In the genomic region with DNA sequence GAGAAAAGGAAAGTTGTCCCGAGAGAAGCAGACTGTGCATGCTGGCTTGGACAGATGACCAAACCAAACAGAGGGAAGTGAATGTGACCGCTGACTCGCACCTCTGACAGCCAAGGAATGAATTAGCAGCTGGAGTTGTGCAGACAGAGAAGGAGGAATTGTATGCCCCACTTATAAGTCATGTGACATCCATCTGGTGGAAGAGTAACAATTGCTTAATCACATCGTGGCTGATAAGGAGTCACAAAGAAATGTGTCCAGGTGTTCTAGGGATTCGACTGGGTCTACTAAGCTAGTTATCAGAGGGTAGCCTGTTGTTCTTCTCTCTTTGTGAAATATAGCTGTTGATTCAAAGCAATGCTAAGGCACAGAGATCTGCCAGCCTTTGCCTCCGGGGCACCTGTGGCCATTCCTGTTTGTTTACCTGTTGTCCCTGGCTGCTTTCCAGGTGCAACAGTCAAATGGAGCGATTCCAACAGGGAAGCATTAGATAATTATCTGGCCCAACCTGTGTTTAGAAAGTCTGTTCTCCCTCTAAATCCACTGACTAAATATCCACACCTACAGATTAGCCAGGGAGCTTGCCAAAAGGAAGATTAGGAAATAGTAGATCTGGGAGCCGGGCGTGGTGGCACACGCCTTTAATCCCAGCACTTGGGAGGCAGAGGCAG, we compare ENCODE assay signal across 15 mouse cellular contexts.
DNase-seq lines count a peak whose midpoint lies in the region; ATAC-seq and TF ChIP-seq lines count a peak whose summit lies in the region.
"Had no signal": no experiment of that assay in that cellular context is flagged by ENCODE, and none has a peak within 500 bp of the region (broad histone marks: within the 10 kb centered on the region; RNA-seq: fewer than 3 reads in every experiment).

No protein-coding gene starts in this region.

- no peak overlapping the region for H3K4me3 ChIP-seq in lung, postnatal 0 days (ENCODE audit: low read depth, low read length)
- H3K4me3 ChIP-seq in embryonic fibroblast, embryonic 13.5 days (ENCODE audit: insufficient read depth, low read length) = no peak overlapping the region
- H3K4me3 ChIP-seq in myocyte = no peak overlapping the region
- H3K4me3 ChIP-seq: embryonic facial prominence, embryonic 12.5 days; forebrain, embryonic 15.5 days; liver, embryonic 15.5 days; midbrain, embryonic 10.5 days had no signal

- no peaks in the 10 kb centered on the region for H3K79me2 ChIP-seq in myocyte (ENCODE audit: control insufficient read depth, insufficient read depth)

- no peak overlapping the region for H3ac ChIP-seq in myocyte (ENCODE audit: control insufficient read depth, insufficient read length)

- TF ChIP-seq POLR2A in embryonic fibroblast, embryonic 13.5 days (IDR thresholded peaks at IDR 0.05; ENCODE audit: low read depth, low read length) = no peak
- TF ChIP-seq POLR2A in myocyte (IDR thresholded peaks at IDR 0.05; ENCODE audit: insufficient read length, low read depth) = no peak

- ATAC-seq in lung, postnatal 0 days = 0 out of 2 replicates have a peak, but pooled peaks have one; percentile 28
- ATAC-seq: forebrain, embryonic 15.5 days had no signal

- no peaks in the 10 kb centered on the region for H3K36me3 ChIP-seq in lung, postnatal 0 days (ENCODE audit: insufficient read depth, low read length)
- no peaks in the 10 kb centered on the region for H3K36me3 ChIP-seq in myocyte (ENCODE audit: control insufficient read depth, insufficient read depth)
- H3K36me3 ChIP-seq: embryonic facial prominence, embryonic 12.5 days; forebrain, embryonic 15.5 days; liver, embryonic 15.5 days; midbrain, embryonic 10.5 days had no signal

- peak; percentile 60 for DNase-seq in lung, postnatal 0 days (ENCODE audit: low spot score)
- DNase-seq in lung, postnatal 14 days = no peak
- DNase-seq in cerebellum, adult 11 months = peak; percentile 32
- no peak for DNase-seq in adrenal gland, postnatal 36 days
- DNase-seq in adrenal gland, postnatal 25 days = no peak
- no peak for DNase-seq in spleen, adult 18-20 months
- DNase-seq: gastrocnemius, postnatal 14 days; thymus, adult 2 months had no signal

- H3K9me3 ChIP-seq in lung, postnatal 0 days (ENCODE audit: low read length) = no peaks in the 10 kb centered on the region
- H3K9me3 ChIP-seq: embryonic facial prominence, embryonic 12.5 days; forebrain, embryonic 15.5 days; G1E; liver, embryonic 15.5 days; midbrain, embryonic 10.5 days had no signal

- no peaks in the 10 kb centered on the region for H3K27me3 ChIP-seq in lung, postnatal 0 days (replicated peaks; ENCODE audit: insufficient read depth, low read length)
- no peaks in the 10 kb centered on the region for H3K27me3 ChIP-seq in myocyte (ENCODE audit: control insufficient read depth, insufficient read depth, insufficient read length)
- H3K27me3 ChIP-seq: embryonic facial prominence, embryonic 12.5 days; forebrain, embryonic 15.5 days; liver, embryonic 15.5 days had no signal

- no peak overlapping the region for H3K9ac ChIP-seq in lung, postnatal 0 days (replicated peaks; ENCODE audit: low read depth)
- H3K9ac ChIP-seq: embryonic facial prominence, embryonic 12.5 days; forebrain, embryonic 15.5 days; liver, embryonic 15.5 days had no signal

- no peak overlapping the region for H3K4me2 ChIP-seq in lung, postnatal 0 days (replicated peaks; ENCODE audit: low read depth, low read length)
- peak overlapping the region; percentile 20 for H3K4me2 ChIP-seq in myocyte (ENCODE audit: low read depth)
- H3K4me2 ChIP-seq: embryonic facial prominence, embryonic 12.5 days; forebrain, embryonic 15.5 days; liver, embryonic 15.5 days had no signal

- 60% methylated on average over 10 of the region's 10 CpGs for WGBS in lung, postnatal 0 days

- no peak for TF ChIP-seq CTCF in lung, postnatal 0 days (IDR thresholded peaks at IDR 0.05)
- TF ChIP-seq CTCF in embryonic fibroblast, embryonic 13.5 days (IDR thresholded peaks at IDR 0.05; ENCODE audit: borderline replicate concordance, insufficient read depth, low read length) = no peak

- TF ChIP-seq EP300 in lung, postnatal 0 days (IDR thresholded peaks at IDR 0.05) = no peak

- H3K4me1 ChIP-seq in lung, postnatal 0 days (ENCODE audit: insufficient read depth, low read depth, low read length) = no peaks in the 10 kb centered on the region; the same call in 1 of the 2 replicates
- H3K4me1 ChIP-seq in embryonic fibroblast, embryonic 13.5 days (ENCODE audit: control insufficient read depth, insufficient read depth, low read length) = peaks cover 17% of the 10 kb centered on the region
- H3K4me1 ChIP-seq: forebrain, embryonic 15.5 days had no signal

- no peak overlapping the region for H3K27ac ChIP-seq in lung, postnatal 0 days (ENCODE audit: low read length)
- H3K27ac ChIP-seq in embryonic fibroblast, embryonic 13.5 days (ENCODE audit: insufficient read depth, low read length) = peak overlapping the region; percentile 66
- H3K27ac ChIP-seq: embryonic facial prominence, embryonic 12.5 days; forebrain, embryonic 15.5 days; liver, embryonic 15.5 days; midbrain, embryonic 10.5 days had no signal

TF ChIP-seq in myocyte, 11 proteins besides CTCF, POLR2A, EP300 and RAD21:
- TF ChIP-seq E2F4 (IDR thresholded peaks at IDR 0.05; ENCODE audit: insufficient read depth) (no peak), REST (IDR thresholded peaks at IDR 0.05; ENCODE audit: insufficient read depth, insufficient read length) (no peak), CEBPB (IDR thresholded peaks at IDR 0.05; ENCODE audit: insufficient read depth, poor library complexity, severe bottlenecking) (peak; percentile 68; the same call in 1 of the 2 replicates), POLR2AphosphoS2 (IDR thresholded peaks at IDR 0.05; ENCODE audit: insufficient read length, low read depth) (no peak), MYOD1 (IDR thresholded peaks at IDR 0.05; ENCODE audit: control insufficient read depth in 1 of 3, insufficient read length in 2 of 3, low read depth in 2 of 3) (peak in 2 of 3 experiments; percentile 48 to 66), TCF3 (IDR thresholded peaks at IDR 0.05; ENCODE audit: insufficient read length, low read depth) (no peak), USF1 (IDR thresholded peaks at IDR 0.05; ENCODE audit: low read depth) (peak; percentile 75), MYOG (IDR thresholded peaks at IDR 0.05; ENCODE audit: control insufficient read depth in 1 of 3, insufficient read depth in 1 of 3, insufficient read length in 2 of 3, low read depth in 2 of 3) (peak in 1 of 3 experiments; percentile 60)

Comparison
In these comparisons a context has a peak if more than half of its experiments do, and no peak if none do; other contexts are left out.
1. DNase-seq: peak in lung, postnatal 0 days (single experiment) and cerebellum, adult 11 months (single experiment); none in lung, postnatal 14 days (single experiment), adrenal gland, postnatal 36 days (0 of 2), adrenal gland, postnatal 25 days (single experiment) and spleen, adult 18-20 months (0 of 2).